Mouse (Mus musculus) layer of hippocampus, postnatal 10 days (tissue): ENCODE results near the gene Alyref. TPM values are rescaled to one million over a fixed set of nuclear protein-coding genes. Genes with fewer than 3 reads are reported as not detected.
A peak's percentile ranks its signal among the peaks of the same experiment; 100 is the strongest.

ENCODE experiments used
- DNase-seq, 2 experiments: peaks; one replicate each; pipeline ENCODE4 v3.0.0; 2021; ENCODE audit warnings: low spot score in 2 of 2
- long read RNA-seq: library from polyadenylated mRNA; stranded (forward); transcript quantifications from one replicate; pipeline ENCODE4 v2.0.0, GENCODE M21; 2023
- total RNA-seq, 2 experiments: library from RNA; stranded (reverse); gene quantifications; 2 replicates each; pipeline ENCODE4 v1.2.3; 2021

Alyref gene
- total RNA-seq = 10 to 100 TPM; 79.8 to 91.3 TPM
- long read RNA-seq, transcript Alyref-201 (6 exons, 3,527 nt) = major isoform, 123 of 142 reads
- long read RNA-seq, partial matches to known transcripts = 3 of 142 reads
- long read RNA-seq, other reads (novel, unspliced or antisense) = 16 of 142 reads

DNA sequence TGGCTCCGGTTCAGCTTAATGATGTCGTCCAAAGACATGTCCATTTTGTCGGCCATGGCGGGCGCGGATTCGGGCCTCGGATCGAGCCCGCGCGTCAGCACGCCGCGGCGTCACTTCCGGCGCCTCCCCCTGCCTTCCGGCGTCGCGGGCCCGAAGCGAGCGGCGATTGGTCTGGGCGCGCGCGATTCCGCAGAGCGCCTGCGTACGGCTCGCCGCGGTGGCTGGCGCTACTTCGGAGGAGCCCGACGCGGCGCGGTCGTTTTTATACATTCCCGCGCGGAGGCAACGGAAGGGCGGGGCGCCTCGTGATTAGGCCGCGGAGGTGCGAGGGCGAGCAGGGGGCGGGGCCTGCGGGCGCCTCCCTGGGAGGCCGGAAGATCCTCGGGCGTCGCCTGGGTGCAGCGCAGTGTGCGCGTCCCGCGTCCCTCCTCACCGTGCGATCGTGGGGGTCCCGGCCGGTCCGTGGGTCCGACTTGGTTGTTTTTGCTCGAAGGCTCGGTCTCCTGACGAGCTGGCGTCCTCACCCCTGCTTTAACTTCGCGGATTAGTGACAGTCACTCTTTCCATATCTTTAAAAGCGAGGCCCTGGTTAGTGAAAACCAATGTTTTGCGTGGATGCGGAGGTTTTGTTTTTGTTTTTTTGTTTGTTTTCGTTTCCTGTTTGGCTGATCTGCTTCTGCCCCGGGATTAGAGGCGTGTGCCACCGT, at the start of gene Alyref, which contains the start of gene Anapc11:
Gene Alyref (minus strand): TSS at position 83 of the 707 bp plus-strand sequence.
Gene Anapc11 (plus strand): TSS at position 139 of the 707 bp plus-strand sequence.
- peak; percentile 87 to 93 for DNase-seq

DNA sequence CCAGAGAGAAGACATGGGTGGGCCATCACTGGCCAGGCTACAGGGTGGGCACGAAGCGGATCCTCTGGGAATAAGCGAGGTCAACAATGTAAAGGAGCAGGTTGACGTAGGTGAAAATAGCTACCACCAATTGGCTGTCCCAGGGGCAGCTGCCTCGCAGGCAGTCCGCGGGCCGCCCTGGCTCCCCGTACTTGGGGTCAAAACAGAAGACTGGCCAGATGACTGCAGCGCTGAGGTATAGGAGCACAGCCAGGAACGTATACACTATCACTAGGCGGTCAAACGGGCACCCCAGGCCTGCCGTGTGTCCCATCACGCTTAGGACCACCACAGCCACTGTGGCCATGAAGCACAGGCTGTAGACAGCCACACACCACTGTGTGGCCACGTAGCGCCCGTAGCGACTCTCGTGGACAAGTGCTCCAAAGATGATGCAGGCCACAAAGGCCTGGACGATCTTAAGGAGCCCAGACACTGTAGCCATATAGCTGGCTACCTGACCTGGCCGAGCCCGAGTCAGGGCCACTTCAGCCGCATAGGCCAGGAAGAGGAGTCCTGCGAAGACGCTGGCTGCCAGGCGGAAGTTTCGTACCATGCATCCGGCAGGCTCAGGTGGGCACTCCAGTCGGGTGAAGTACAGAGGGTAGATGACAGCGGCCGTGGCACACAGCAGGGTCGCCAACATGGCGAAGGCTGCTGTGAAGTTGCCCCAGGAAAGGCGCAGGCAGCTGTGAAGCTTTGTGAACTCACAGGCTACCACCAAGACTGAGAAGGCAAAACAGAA, 49.1 kb upstream of the Alyref start:
- DNase-seq = no peak

- peak; percentile 90 to 94 for DNase-seq
Observed at GRCm38 (mm10) chr11:120643601-120643987, 45.4 kb upstream of the Alyref start, which contains the start of gene Pycr1. TSS of gene Pycr1 (minus strand) at chr11:120643769.

- no peak for DNase-seq
Observed at GRCm38 (mm10) chr11:120642939-120643600, 44.9 kb upstream of the Alyref start.

GRCm38 (mm10) chr11:120641869-120642268, 43.7 kb upstream of the Alyref start:
- DNase-seq = no peak

- no peak for DNase-seq
Observed at GRCm38 (mm10) chr11:120641255-120641654, 43.1 kb upstream of the Alyref start.

DNA sequence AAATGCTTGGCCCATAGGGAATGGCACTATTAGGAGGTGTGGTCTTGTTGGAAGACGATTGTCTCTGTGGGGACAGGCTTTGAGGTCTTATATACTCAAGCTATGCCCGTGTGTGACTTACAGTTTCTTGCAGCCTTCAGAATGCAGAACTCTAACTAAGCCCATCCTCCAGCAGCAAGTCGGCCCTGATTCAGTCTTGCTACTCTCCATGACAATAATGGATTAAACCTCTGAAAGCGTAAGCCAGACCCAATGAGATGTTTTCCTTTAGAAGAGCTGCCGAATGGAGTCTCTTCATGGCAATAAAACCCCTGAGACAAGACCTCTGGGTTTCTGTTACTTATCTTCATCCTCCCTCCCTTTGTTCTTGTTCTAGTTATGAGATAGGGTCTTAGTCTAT, 36.6 kb upstream of the Alyref start:
- no peak for DNase-seq

DNA sequence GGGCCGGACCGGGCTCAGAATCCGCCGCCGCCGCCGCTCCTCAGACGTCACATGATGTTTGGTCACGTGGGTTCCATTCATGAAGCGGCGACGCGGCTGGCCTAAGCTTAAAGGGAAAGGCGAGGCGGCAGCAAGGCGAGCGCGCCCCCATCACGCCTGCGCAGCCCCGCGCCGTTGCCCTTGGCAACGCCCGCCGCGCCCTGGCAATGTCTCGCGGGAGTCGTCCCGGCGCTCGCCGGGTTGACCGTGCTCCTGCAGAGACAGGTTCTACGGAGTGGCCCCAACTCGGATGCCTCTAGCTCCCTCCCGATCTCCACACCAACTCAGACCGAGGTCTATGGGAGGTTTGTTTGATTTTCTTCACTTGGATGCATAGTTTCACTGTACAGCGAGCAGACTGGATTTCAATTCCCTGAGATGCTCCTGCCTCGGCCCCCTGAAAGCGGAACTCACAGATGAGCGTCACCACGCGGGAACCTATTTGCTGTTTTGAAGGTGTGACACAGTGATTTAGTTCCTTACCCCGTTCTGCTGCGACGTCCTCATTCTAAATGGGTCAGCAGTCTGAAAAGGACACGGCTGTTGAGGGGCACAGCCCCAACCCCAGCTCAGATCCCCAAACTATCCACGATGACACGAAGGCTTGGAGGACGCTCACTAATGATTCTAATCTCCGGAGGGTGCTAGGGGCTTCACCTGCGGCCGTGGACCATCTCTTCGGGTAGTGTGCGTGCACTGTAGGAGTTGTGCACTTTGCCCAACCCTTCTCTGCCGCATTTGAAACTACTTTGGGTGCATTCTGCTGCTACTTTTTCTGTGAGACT, 35.6 kb upstream of the Alyref start, which contains the start of gene Mafg:
Gene Mafg (minus strand): TSS at position 81 of the 824 bp plus-strand sequence.
- peak; percentile 89 to 93 for DNase-seq

GRCm38 (mm10) chr11:120632559-120633519, 34.7 kb upstream of the Alyref start:
- peak; percentile 62 to 71 for DNase-seq

GRCm38 (mm10) chr11:120631726-120632448, 33.7 kb upstream of the Alyref start:
- no peak for DNase-seq

- no peak for DNase-seq
Observed at GRCm38 (mm10) chr11:120630881-120631725, 32.9 kb upstream of the Alyref start.

DNA sequence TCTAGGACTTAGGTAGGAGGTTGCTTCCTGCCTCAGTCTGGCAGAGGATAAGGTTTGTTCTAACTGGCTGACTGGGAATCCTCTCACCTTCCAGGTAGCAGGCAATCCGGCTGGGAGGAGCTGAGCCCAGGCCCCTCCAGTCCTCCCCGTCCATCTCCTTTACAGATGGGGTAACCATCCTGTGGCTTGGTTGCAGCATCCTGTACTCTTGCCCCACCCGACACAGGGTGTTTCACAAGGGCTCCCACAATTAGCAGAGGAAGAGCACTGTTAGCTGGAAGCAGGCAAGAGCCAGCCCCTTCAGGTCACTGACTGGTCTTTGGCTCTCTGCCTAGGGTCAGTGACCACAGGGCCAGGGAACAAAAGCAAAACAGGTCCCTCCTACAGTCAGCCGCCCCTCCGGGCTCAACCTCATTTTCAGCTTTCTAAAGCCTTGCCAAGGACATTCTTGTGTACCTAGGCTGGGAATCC, 32.3 kb upstream of the Alyref start:
- no peak for DNase-seq

DNA sequence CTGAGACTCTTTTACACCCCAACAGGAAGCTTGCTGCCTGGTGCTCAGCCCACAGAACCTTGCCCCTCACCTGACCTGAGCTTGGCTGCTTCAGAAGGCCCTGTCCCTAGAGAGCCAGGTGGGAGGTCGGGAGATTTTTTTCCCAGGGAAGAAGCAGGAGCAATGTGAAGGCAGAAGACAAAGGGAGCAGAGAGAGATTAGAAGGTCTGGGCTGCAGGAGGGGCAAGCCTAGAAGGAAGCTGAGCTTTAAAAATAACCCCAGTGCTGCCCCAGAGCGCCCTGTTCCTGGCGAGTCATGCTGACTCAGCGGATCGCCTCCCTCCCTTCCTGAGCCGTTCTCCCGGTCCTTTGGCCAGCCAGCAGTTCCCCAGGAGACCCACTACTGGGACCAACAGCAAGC, 31.7 kb upstream of the Alyref start:
- DNase-seq = peak in 1 of 2 experiments; percentile 34

DNA sequence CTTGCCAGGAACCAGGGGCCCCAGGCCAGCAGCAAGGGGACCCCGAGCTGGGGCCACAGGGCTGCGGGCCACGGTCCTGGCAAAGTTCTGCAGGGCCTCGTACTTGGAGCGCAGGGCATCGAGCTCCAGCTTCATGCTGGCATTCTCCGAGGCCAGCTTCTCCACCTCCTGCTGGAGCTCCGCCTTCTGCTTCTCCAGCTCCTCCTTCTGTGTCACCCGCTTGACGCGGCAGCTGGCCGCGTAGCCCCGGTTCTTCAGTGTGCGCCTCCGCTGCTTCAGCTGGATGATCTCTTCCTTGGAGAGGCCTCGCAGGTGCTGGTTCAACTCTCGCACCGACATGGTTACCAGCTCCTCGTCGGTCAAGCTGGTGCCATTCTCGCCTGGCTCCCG, 31.2 kb upstream of the Alyref start:
- DNase-seq = no peak

DNA sequence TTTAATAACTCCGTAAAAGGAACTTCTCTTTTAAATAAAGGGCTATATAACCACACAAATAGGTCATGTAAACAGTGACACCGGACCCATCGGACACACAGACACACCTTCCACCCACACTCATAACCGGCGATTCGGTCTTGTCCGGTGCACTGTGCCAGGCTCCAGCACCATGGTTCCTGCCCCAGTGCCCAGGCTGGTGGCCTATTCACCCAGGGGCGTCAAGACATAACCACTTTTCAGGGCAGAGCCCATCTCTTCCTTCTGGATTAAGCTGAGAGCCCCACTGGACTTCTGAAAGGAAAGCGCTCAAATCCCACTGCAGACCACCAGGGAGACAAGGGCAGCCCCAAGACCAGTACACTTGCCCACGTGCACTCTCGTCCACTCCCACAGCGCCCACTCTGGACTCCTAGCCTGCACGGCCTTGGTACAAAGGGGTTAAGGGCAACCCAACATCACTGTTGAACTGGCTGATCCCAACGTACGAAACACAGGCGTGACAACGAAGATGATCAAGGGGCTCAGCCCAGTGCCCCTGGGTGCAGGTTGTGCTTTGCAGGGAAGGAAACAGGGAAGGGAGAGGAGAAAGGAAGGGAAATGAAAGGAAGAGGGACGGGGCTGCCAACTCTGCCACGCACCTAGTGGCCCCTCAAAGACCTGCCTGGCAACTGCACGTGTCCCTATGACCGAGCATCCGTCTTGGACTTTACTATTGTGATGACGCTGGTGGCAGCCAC, 30.6 kb upstream of the Alyref start:
- DNase-seq = peak in 1 of 2 experiments; percentile 8

GRCm38 (mm10) chr11:120627468-120628300, 29.5 kb upstream of the Alyref start:
- peak in 1 of 2 experiments; percentile 10 for DNase-seq
